Mouse (Mus musculus) left cerebral cortex, postnatal 14 days (tissue): ENCODE data around the gene Gm5039. TPM values are rescaled to one million over a fixed set of nuclear protein-coding genes. Genes with fewer than 3 reads are reported as not detected.
"Not testable (repeated sequence)": the region's sequence is repeated elsewhere in the genome, so short reads cannot be mapped to it uniquely, and the experiment has no call there.

Source experiments
- DNase-seq, 2 experiments: peaks; one replicate each; pipeline ENCODE4 v3.0.0; 2021 to 2022; ENCODE audit warnings: low spot score in 2 of 2, mixed read lengths in 1 of 2
- intact Hi-C: fragments of 180-260 bp; cut with DNase I; formaldehyde crosslinking; loops from one replicate; pipeline ENCODE4 v1.15.1; 2025
- long read RNA-seq, 2 experiments: library from polyadenylated mRNA; stranded (forward); transcript quantifications; one replicate each; pipeline ENCODE4 v2.0.0; 2021
- total RNA-seq, 2 experiments: library from RNA; stranded (reverse); gene quantifications; 2 replicates each; pipeline ENCODE4 v1.2.3; 2021

Gene Gm5039
- total RNA-seq, result not detected
- long read RNA-seq, experiment 1, result 0 reads
- long read RNA-seq, experiment 2, result 0 reads

GRCm38 (mm10) chr12:88323926-88324325, at the start of gene Gm5039:
Gene Gm5039, minus strand, starts transcription at chr12:88324026.
- DNase-seq, intact Hi-C loops: not testable (repeated sequence)

- intact Hi-C loops, result no loop called here
- no peak for DNase-seq
These were observed 48.2 kb upstream of the Gm5039 start for GRCm38 (mm10) chr12:88372018-88372417.

- DNase-seq, intact Hi-C loops: not testable (repeated sequence)
These were observed 46.5 kb upstream of the Gm5039 start for GRCm38 (mm10) chr12:88370321-88370720.

GRCm38 (mm10) chr12:88369690-88370089, 45.9 kb upstream of the Gm5039 start:
- intact Hi-C loops, DNase-seq: not testable (repeated sequence)

- intact Hi-C loops, result no loop called here
- no peak for DNase-seq
These were observed 44.8 kb upstream of the Gm5039 start for GRCm38 (mm10) chr12:88368618-88369017.

- DNase-seq, result no peak
- intact Hi-C loops, result no loop called here
These were observed 43.8 kb upstream of the Gm5039 start for GRCm38 (mm10) chr12:88367673-88368072.

GRCm38 (mm10) chr12:88361120-88361445, 37.3 kb upstream of the Gm5039 start:
- intact Hi-C loops, result no loop called here
- DNase-seq, result no peak

GRCm38 (mm10) chr12:88360441-88361119, 36.8 kb upstream of the Gm5039 start, which contains the start of gene Adck1:
Gene Adck1, plus strand, starts transcription at chr12:88360554.
- DNase-seq, result peak; percentile 95
- intact Hi-C loops, result no loop called here

GRCm38 (mm10) chr12:88354182-88354702, 30.4 kb upstream of the Gm5039 start:
- intact Hi-C loops, result no loop called here
- DNase-seq, result no peak

- DNase-seq, intact Hi-C loops: not testable (repeated sequence)
These were observed 17.5 kb upstream of the Gm5039 start for GRCm38 (mm10) chr12:88341286-88341685.

- not testable (repeated sequence) for DNase-seq
- intact Hi-C loops, result loop anchor here (5.0 kb wide), 1 partner anchor 295 kb away; no protein-coding TSS in a partner anchor
These were observed 13.0 kb upstream of the Gm5039 start for GRCm38 (mm10) chr12:88336662-88337413.

- DNase-seq, result no peak
- intact Hi-C loops, result no loop called here
These were observed 9.3 kb downstream of the Gm5039 start for GRCm38 (mm10) chr12:88314556-88314955.

- intact Hi-C loops, DNase-seq: not testable (repeated sequence)
These were observed 26.7 kb downstream of the Gm5039 start for GRCm38 (mm10) chr12:88297171-88297570.

- DNase-seq, intact Hi-C loops: not testable (repeated sequence)
These were observed 30.7 kb downstream of the Gm5039 start for GRCm38 (mm10) chr12:88293082-88293481.

- intact Hi-C loops, result not testable (repeated sequence)
These were observed 38.6 kb downstream of the Gm5039 start for GRCm38 (mm10) chr12:88285224-88285623.

GRCm38 (mm10) chr12:88274400-88274799, 49.4 kb downstream of the Gm5039 start, which contains the start of gene Gm5662:
Gene Gm5662, minus strand, starts transcription at chr12:88274500.
- DNase-seq, intact Hi-C loops: not testable (repeated sequence)

More at GRCm38 (mm10) chr12:88285224-88285623, 38.6 kb downstream of the Gm5039 start:
- not testable (repeated sequence) for DNase-seq
